Mouse (Mus musculus) CH12.LX (cell line): Measurements from ENCODE around the gene Atp2b4. TPM values are rescaled to one million over a fixed set of nuclear protein-coding genes. Genes with fewer than 3 reads are reported as not detected.

Experiments used
- DNase-seq: peaks from one replicate; pipeline ENCODE4 v3.0.0-alpha.2; 2013; ENCODE audit errors: extremely low read depth
- H3K27ac ChIP-seq: 2 replicates; pipeline ENCODE4 v1.5.1; 2012; ENCODE audit warnings: low read depth, mild to moderate bottlenecking, control low read depth, moderate library complexity; ENCODE audit not compliant: insufficient read depth
- H3K27me3 ChIP-seq: replicated peaks from 2 replicates; pipeline ENCODE3; 2012; ENCODE audit warnings: inconsistent platforms
- H3K36me3 ChIP-seq, 2 experiments: replicated peaks in 1 of 2; 2 replicates each; pipeline versions ENCODE3 to v1.6.1; 2012; ENCODE audit warnings: inconsistent platforms in 1 of 2, low read length in 1 of 2, mild to moderate bottlenecking in 1 of 2, mixed read lengths in 1 of 2, moderate library complexity in 1 of 2; ENCODE audit not compliant: control insufficient read depth in 1 of 2, insufficient read depth in 1 of 2
- H3K4me1 ChIP-seq, 2 experiments: 2 replicates each; pipeline ENCODE4 v1.6.1; 2012; ENCODE audit warnings: inconsistent platforms in 1 of 2, moderate library complexity in 1 of 2; ENCODE audit not compliant: insufficient read depth in 2 of 2, control insufficient read depth in 1 of 2
- H3K4me2 ChIP-seq: 2 replicates; pipeline ENCODE4 v1.6.1; 2012; ENCODE audit warnings: low read depth, mild to moderate bottlenecking, control low read depth; ENCODE audit not compliant: poor library complexity, insufficient read depth, severe bottlenecking
- H3K4me3 ChIP-seq, 3 experiments: fragments of 150-350 bp in 1 of 3; sonication (generic) in 1 of 3; replicated peaks in 1 of 3; 2 replicates each; pipeline versions ENCODE3 to v1.5.1; 2011 to 2012; ENCODE audit warnings: low read depth in 2 of 3, low read length in 2 of 3, mild to moderate bottlenecking in 2 of 3, moderate library complexity in 2 of 3, control low read depth in 1 of 3, improper control_type of control experiment in 1 of 3, inconsistent platforms in 1 of 3, mixed read lengths in 1 of 3; ENCODE audit not compliant: poor library complexity in 1 of 3
- H3K79me2 ChIP-seq: replicated peaks from 2 replicates; pipeline ENCODE4 v1.6.1; 2012; ENCODE audit warnings: mild to moderate bottlenecking, moderate library complexity; ENCODE audit not compliant: control insufficient read depth, poor library complexity, insufficient read depth, severe bottlenecking; ENCODE audit errors: extremely low read depth
- H3K9ac ChIP-seq: 2 replicates; pipeline ENCODE4 v1.6.1; 2012; ENCODE audit warnings: low read depth, mild to moderate bottlenecking, control low read depth, moderate library complexity; ENCODE audit not compliant: insufficient read depth
- H3K9me3 ChIP-seq: replicated peaks from 2 replicates; pipeline ENCODE3; 2012; ENCODE audit warnings: low read length, inconsistent platforms, mixed read lengths
- BHLHE40 ChIP-seq: IDR thresholded peaks from 2 replicates; pipeline ENCODE4 v1.6.1; 2011; ENCODE audit warnings: mild to moderate bottlenecking, low read depth, low read length, improper control_type of control experiment
- CHD1 ChIP-seq: IDR thresholded peaks from 2 replicates; pipeline ENCODE4 v1.6.1; 2012; ENCODE audit warnings: low read depth, low read length, improper control_type of control experiment, inconsistent platforms
- CTCF ChIP-seq, 2 experiments: IDR thresholded peaks in 1 of 2; conservative IDR thresholded peaks in 1 of 2; 2 replicates each; pipeline ENCODE4 v1.5.1; 2011 to 2012; ENCODE audit warnings: low read depth in 2 of 2, low read length in 2 of 2, improper control_type of control experiment in 1 of 2, inconsistent platforms in 1 of 2, mild to moderate bottlenecking in 1 of 2, moderate library complexity in 1 of 2
- E2F4 ChIP-seq: IDR thresholded peaks from 2 replicates; pipeline ENCODE4 v1.6.1; 2011; ENCODE audit warnings: low read depth, low read length, improper control_type of control experiment; ENCODE audit not compliant: insufficient replicate concordance
- ELF1 ChIP-seq: IDR thresholded peaks from 2 replicates; pipeline ENCODE4 v1.6.1; 2014; ENCODE audit warnings: low read depth, mild to moderate bottlenecking, inconsistent platforms, low read length, improper control_type of control experiment
- ETS1 ChIP-seq: conservative IDR thresholded peaks from 2 replicates; pipeline ENCODE4 v1.6.1; 2012; ENCODE audit warnings: low read depth, mild to moderate bottlenecking, inconsistent platforms, low read length, improper control_type of control experiment, moderate library complexity
- GABPA ChIP-seq: IDR thresholded peaks from 2 replicates; pipeline ENCODE4 v1.6.1; 2012; ENCODE audit warnings: low read depth, low read length, improper control_type of control experiment, inconsistent platforms; ENCODE audit not compliant: insufficient replicate concordance
- HCFC1 ChIP-seq: IDR thresholded peaks from 2 replicates; pipeline ENCODE4 v1.6.1; 2012; ENCODE audit warnings: low read depth, mild to moderate bottlenecking, inconsistent platforms, low read length, improper control_type of control experiment
- IRF4 ChIP-seq: IDR thresholded peaks from 2 replicates; pipeline ENCODE4 v1.6.1; 2014; ENCODE audit warnings: low read depth, mild to moderate bottlenecking, inconsistent platforms, low read length, improper control_type of control experiment
- JUND ChIP-seq: conservative IDR thresholded peaks from 2 replicates; pipeline ENCODE4 v1.6.1; 2011; ENCODE audit warnings: low read depth, low read length, improper control_type of control experiment
- KAT2A ChIP-seq: IDR thresholded peaks from 2 replicates; pipeline ENCODE4 v1.6.1; 2012; ENCODE audit warnings: low read length, improper control_type of control experiment, inconsistent platforms; ENCODE audit not compliant: insufficient replicate concordance
- MAFK ChIP-seq: IDR thresholded peaks from 2 replicates; pipeline ENCODE4 v1.6.1; 2011; ENCODE audit warnings: low read length, improper control_type of control experiment; ENCODE audit not compliant: insufficient replicate concordance
- MAX ChIP-seq: IDR thresholded peaks from 2 replicates; pipeline ENCODE4 v1.6.1; 2011; ENCODE audit warnings: low read length, improper control_type of control experiment
- MAZ ChIP-seq: IDR thresholded peaks from 2 replicates; pipeline ENCODE4 v1.6.1; 2012; ENCODE audit warnings: low read depth, mild to moderate bottlenecking, inconsistent platforms, low read length, improper control_type of control experiment, moderate library complexity
- MXI1 ChIP-seq: IDR thresholded peaks from 2 replicates; pipeline ENCODE4 v1.6.1; 2011; ENCODE audit warnings: mild to moderate bottlenecking, low read depth, low read length, improper control_type of control experiment
- MYC ChIP-seq: IDR thresholded peaks from 2 replicates; pipeline ENCODE4 v1.6.1; 2011; ENCODE audit warnings: low read depth, mild to moderate bottlenecking, improper control_type of control experiment, low read length
- NELFE ChIP-seq: IDR thresholded peaks from 2 replicates; pipeline ENCODE4 v1.6.1; 2011; ENCODE audit warnings: low read depth, low read length, improper control_type of control experiment
- NRF1 ChIP-seq: IDR thresholded peaks from 2 replicates; pipeline ENCODE4 v1.6.1; 2014; ENCODE audit warnings: low read depth, mild to moderate bottlenecking, inconsistent platforms, low read length, improper control_type of control experiment, moderate library complexity
- PAX5 ChIP-seq: IDR thresholded peaks from 2 replicates; pipeline ENCODE4 v1.6.1; 2012; ENCODE audit warnings: low read length, inconsistent platforms, mixed read lengths
- POLR2AphosphoS2 ChIP-seq: IDR thresholded peaks from 2 replicates; pipeline ENCODE4 v1.6.1; 2011; ENCODE audit warnings: low read depth, low read length, improper control_type of control experiment
- RAD21 ChIP-seq: IDR thresholded peaks from 2 replicates; pipeline ENCODE4 v1.6.1; 2011; ENCODE audit warnings: low read depth, mild to moderate bottlenecking, low read length, improper control_type of control experiment, moderate library complexity
- RCOR1 ChIP-seq: conservative IDR thresholded peaks from 2 replicates; pipeline ENCODE4 v1.6.1; 2012; ENCODE audit warnings: low read depth, mild to moderate bottlenecking, inconsistent platforms, low read length, improper control_type of control experiment
- SIN3A ChIP-seq: IDR thresholded peaks from 2 replicates; pipeline ENCODE4 v1.6.1; 2012; ENCODE audit warnings: low read length, improper control_type of control experiment, inconsistent platforms
- TBP ChIP-seq: conservative IDR thresholded peaks from 2 replicates; pipeline ENCODE4 v1.6.1; 2011; ENCODE audit warnings: low read depth, low read length, improper control_type of control experiment
- TCF12 ChIP-seq: IDR thresholded peaks from 2 replicates; pipeline ENCODE4 v1.6.1; 2014; ENCODE audit warnings: low read depth, mild to moderate bottlenecking, inconsistent platforms, low read length, improper control_type of control experiment
- UBTF ChIP-seq: IDR thresholded peaks from 2 replicates; pipeline ENCODE4 v1.6.1; 2012; ENCODE audit warnings: low read depth, mild to moderate bottlenecking, inconsistent platforms, low read length, improper control_type of control experiment, moderate library complexity
- USF1 ChIP-seq: IDR thresholded peaks from 2 replicates; pipeline ENCODE4 v1.6.1; 2014; ENCODE audit warnings: low read depth, mild to moderate bottlenecking, inconsistent platforms, low read length, improper control_type of control experiment
- ZC3H11A ChIP-seq: IDR thresholded peaks from 2 replicates; pipeline ENCODE4 v1.6.1; 2012; ENCODE audit warnings: low read depth, mild to moderate bottlenecking, inconsistent platforms, low read length, improper control_type of control experiment
- ZKSCAN1 ChIP-seq: IDR thresholded peaks from 2 replicates; pipeline ENCODE4 v1.6.1; 2012; ENCODE audit warnings: low read depth, inconsistent platforms, low read length, improper control_type of control experiment, borderline replicate concordance
- ZNF384 ChIP-seq: IDR thresholded peaks from 2 replicates; pipeline ENCODE4 v1.6.1; 2012; ENCODE audit warnings: low read depth, low read length, improper control_type of control experiment, inconsistent platforms
- dilution Hi-C: fragments of 300-500 bp; cut with MboI; formaldehyde crosslinking; loops from 2 replicates; pipeline ENCODE4 v1.14.3; 2020; ENCODE audit warnings: low sequenced_read_pairs; ENCODE audit not compliant: extremely low pct_unique_long_range_greater_than_20kb, extremely low pct_ligation_motif_present
- in situ Hi-C: fragments of 300-500 bp; cut with MboI; formaldehyde crosslinking; loops from 3 replicates; pipeline ENCODE4 v1.14.3; 2019; ENCODE audit warnings: low sequenced_read_pairs, low pct_ligation_motif_present, low pct_unique_long_range_greater_than_20kb, mixed read lengths
- polyA plus RNA-seq: library from polyadenylated mRNA; unstranded; fragments of >175 nt; gene quantifications from 2 replicates; pipeline ENCODE4 v1.2.1, GENCODE M21; 2012; ENCODE audit warnings: low read depth; ENCODE audit not compliant: insufficient read length
- total RNA-seq, 2 experiments: library from RNA; depleted of rRNA; stranded (reverse); fragments of 300-350 nt in 1 of 2; fragments of >200 nt in 1 of 2; gene quantifications; 2 replicates each; pipeline ENCODE4 v1.2.3; 2012 to 2014

The Atp2b4 gene
- total and polyA plus RNA-seq, 3 experiments, result 6.9 to 18.4 (median 17.5) TPM

DNA sequence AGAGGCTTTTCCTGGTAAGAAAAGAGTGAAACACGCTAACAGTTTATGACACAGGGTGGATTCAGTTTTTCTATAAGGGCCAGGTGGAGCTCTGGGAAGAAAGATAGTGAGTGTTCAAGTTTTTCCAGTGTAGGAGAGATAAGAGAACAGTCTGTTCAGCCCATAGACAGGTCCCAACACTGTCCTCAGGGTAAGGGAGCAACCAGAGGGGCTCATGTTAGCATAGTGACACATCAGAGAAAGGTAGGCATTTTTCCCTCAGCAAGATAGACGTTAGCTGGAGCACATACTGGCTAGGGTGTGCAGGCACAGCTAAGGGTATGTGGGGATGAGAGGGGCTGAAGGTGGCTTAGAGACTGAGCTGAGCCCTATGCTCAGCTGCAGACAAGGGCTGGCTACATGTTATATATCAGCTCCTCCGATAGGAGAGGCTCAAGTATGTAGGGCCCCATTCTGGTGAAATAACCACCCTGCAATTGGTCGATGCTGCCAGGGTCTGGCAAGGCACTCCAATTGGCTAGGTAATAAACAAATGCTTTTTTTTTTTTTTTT lies 46.4 kb downstream of the Atp2b4 start:
- TF ChIP-seq PAX5 (no peak), BHLHE40 (no peak), HCFC1 (no peak), MYC (no peak), MAZ (no peak), IRF4 (no peak), ZNF384 (peak; percentile 39; the same call in 1 of the 2 replicates), MAFK (no peak)
- H3K79me2 ChIP-seq, result peaks cover 13% of the 10 kb centered on the region
- no peak overlapping the region for H3K9ac ChIP-seq
- H3K4me3 ChIP-seq, result no peak overlapping the region
- peaks cover 3% of the 10 kb centered on the region for H3K27me3 ChIP-seq
- H3K9me3 ChIP-seq, result no peaks in the 10 kb centered on the region
- no peak for DNase-seq
- H3K4me1 ChIP-seq, result peaks cover 0 to 36% of the 10 kb centered on the region in 2 experiments; a peak in 2 of 4 replicates
- H3K27ac ChIP-seq, result no peak overlapping the region
- no peak overlapping the region for H3K4me2 ChIP-seq
- in situ Hi-C loops (no loop called here), dilution Hi-C loops (no loop called here)
- peaks cover 0 to 13% of the 10 kb centered on the region in 2 experiments for H3K36me3 ChIP-seq

DNA sequence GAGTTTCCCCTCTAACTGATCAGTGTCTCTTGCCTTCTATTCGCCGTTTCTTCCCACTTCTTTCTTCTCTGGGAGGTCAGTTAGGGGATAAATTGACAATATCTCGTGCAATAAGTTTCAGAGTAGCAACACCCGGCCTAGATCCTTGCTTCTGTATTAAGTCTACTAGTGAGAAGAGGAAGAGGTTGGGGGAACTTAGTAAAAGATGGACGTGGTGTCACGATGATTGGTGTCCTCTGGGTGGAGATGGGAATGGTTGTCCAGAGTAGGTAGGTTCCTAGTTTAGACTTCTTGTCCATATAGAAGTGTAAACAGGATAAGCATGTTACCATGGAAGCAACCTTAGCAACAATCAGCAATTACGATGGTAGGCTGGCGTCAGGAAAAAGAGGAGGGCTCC lies 47.5 kb downstream of the Atp2b4 start:
- DNase-seq, result peak; percentile 85
- TF ChIP-seq TBP, result peak; percentile 95
- peak; percentile 95 for TF ChIP-seq HCFC1
- no peak for TF ChIP-seq NRF1
- no peak for TF ChIP-seq MYC
- peak; percentile 75 for TF ChIP-seq MXI1
- TF ChIP-seq TCF12, result peak; percentile 69
- peak; percentile 59 for TF ChIP-seq ELF1
- TF ChIP-seq BHLHE40, result no peak
- no peak for TF ChIP-seq RCOR1
- TF ChIP-seq UBTF, result no peak
- no peak for TF ChIP-seq MAZ
- no peak for TF ChIP-seq POLR2AphosphoS2
- no peak for TF ChIP-seq ZNF384
- no peak for TF ChIP-seq MAFK
- TF ChIP-seq GABPA, result no peak; the same call in 1 of the 2 replicates
- TF ChIP-seq ETS1, result no peak
- peak; percentile 65 for TF ChIP-seq JUND
- no peak for TF ChIP-seq CTCF (conservative IDR thresholded peaks at IDR 0.05 in 1 of 2, IDR thresholded peaks at IDR 0.05 in 1 of 2; ENCODE audit: low read depth in 2 of 2, low read length in 2 of 2)
- TF ChIP-seq NELFE, result peak; percentile 65
- TF ChIP-seq KAT2A, result 0 out of 2 replicates have a peak, but pooled peaks have one; percentile 41
- TF ChIP-seq SIN3A, result peak; percentile 68; the same call in 1 of the 2 replicates
- TF ChIP-seq MAX, result peak; percentile 73; the same call in 1 of the 2 replicates
- TF ChIP-seq RAD21, result no peak; the same call in none of the 2 replicates
- TF ChIP-seq USF1, result no peak
- TF ChIP-seq ZKSCAN1, result no peak
- TF ChIP-seq E2F4, result 0 out of 2 replicates have a peak, but pooled peaks have one; percentile 62
- no peak for TF ChIP-seq ZC3H11A
- no peak for TF ChIP-seq CHD1
- no peak for TF ChIP-seq PAX5

More for the DNA sequence above, 47.5 kb downstream of the Atp2b4 start:
- Histone ChIP-seq H3K4me2 (peak overlapping the region; percentile 98), H3K4me3 (peak overlapping the region; percentile 65 to 85 (median 75)), H3K27me3 (peaks cover 3% of the 10 kb centered on the region), H3K36me3 (peaks cover 0 to 23% of the 10 kb centered on the region in 2 experiments), H3K27ac (no peak overlapping the region), H3K9me3 (no peaks in the 10 kb centered on the region), H3K9ac (peak overlapping the region; percentile 75), H3K4me1 (peaks cover 0 to 36% of the 10 kb centered on the region in 2 experiments; a peak in 2 of 4 replicates), H3K79me2 (peaks cover 13% of the 10 kb centered on the region)
- dilution Hi-C loops (no loop called here), in situ Hi-C loops (no loop called here)
